Mouse (Mus musculus) sigmoid colon, adult 10 weeks (tissue): ENCODE measurements around the gene Myo7a. TPM values are rescaled to one million over a fixed set of nuclear protein-coding genes. Genes with fewer than 3 reads are reported as not detected.

ENCODE experiments used
- polyA plus RNA-seq: library from polyadenylated mRNA; stranded (reverse); fragments of 350-450 nt; fragmentation: Illumina TruSeq; extraction: RNeasy Lipid Tissue Mini Kit (QIAGEN cat#74804); gene quantifications from one replicate; pipeline ENCODE4 v1.2.3, GENCODE M21; 2014; ENCODE audit warnings: low read depth, low replicate concordance

The Myo7a gene
- polyA plus RNA-seq, result 2.9 TPM

GRCm38 (mm10) chr7:98119179-98119960 is at the start of gene Myo7a:
Gene Myo7a (minus strand): TSS chr7:98119524.

GRCm38 (mm10) chr7:98145402-98145801 is 26.1 kb upstream of the Myo7a start, which contains the start of gene Omp:
Gene Omp (minus strand): TSS chr7:98145502.

Other genes with a start within 250 kb of the Myo7a start
- gene Gdpd4, start 199.6 kb downstream of the Myo7a start, polyA plus RNA-seq, result not detected
- 1.8 TPM for gene Omp, start 26.0 kb upstream of the Myo7a start, polyA plus RNA-seq
- gene Capn5, start 58.8 kb upstream of the Myo7a start, polyA plus RNA-seq, result 14.2 TPM
- 20.7 TPM for gene B3gnt6, start 80.0 kb upstream of the Myo7a start, polyA plus RNA-seq
- gene Acer3, start 201.7 kb upstream of the Myo7a start, polyA plus RNA-seq, result 62.0 TPM
- gene Tsku, start 241.8 kb upstream of the Myo7a start, polyA plus RNA-seq, result 1.4 TPM